Comparison of ENCODE assay signal across 10 mouse cellular contexts in genomic region chr1:173880004-173880666, GRCm38 (mm10). TPM values are rescaled to one million over a fixed set of nuclear protein-coding genes. Genes with fewer than 3 reads are reported as not detected.
A peak's percentile ranks its signal among the peaks of the same experiment; 100 is the strongest.
DNase-seq lines count a peak whose midpoint lies in the region; ATAC-seq and TF ChIP-seq lines count a peak whose summit lies in the region.
"Not testable (repeated sequence)": the region's sequence is repeated elsewhere in the genome, so short reads cannot be mapped to it uniquely, and the experiment has no call there.
"Had no signal": no experiment of that assay in that cellular context is flagged by ENCODE, and none has a peak within 500 bp of the region (broad histone marks: within the 10 kb centered on the region; RNA-seq: fewer than 3 reads in every experiment).

No protein-coding gene starts in this region.

- 65% methylated on average over 3 of the region's 3 CpGs for WGBS in forebrain, embryonic 14.5 days
- WGBS in heart, embryonic 16.5 days: 57% methylated on average over 3 of the region's 3 CpGs
- WGBS in liver, embryonic 16.5 days (ENCODE audit: insufficient replicate concordance): 37% methylated on average over 3 of the region's 3 CpGs

- not testable (repeated sequence) for H3K79me2 ChIP-seq in C2C12 (ENCODE audit: control insufficient read depth, insufficient read depth)

- not testable (repeated sequence) for H3K9me3 ChIP-seq in forebrain, embryonic 14.5 days (replicated peaks; ENCODE audit: control insufficient read depth, low read length); heart, embryonic 16.5 days (replicated peaks; ENCODE audit: control insufficient read depth, low read length); liver, embryonic 16.5 days (replicated peaks; ENCODE audit: control insufficient read depth, low read length)

- H3K4me1 ChIP-seq in bone marrow macrophage, adult 2 months (ENCODE audit: control insufficient read depth, insufficient read depth, low read length); forebrain, embryonic 14.5 days (ENCODE audit: control insufficient read depth, insufficient read depth, low read length); heart, embryonic 16.5 days (ENCODE audit: control insufficient read depth, insufficient read depth, low read length); liver, embryonic 16.5 days (ENCODE audit: control insufficient read depth, low read depth, low read length): not testable (repeated sequence)

- not testable (repeated sequence) for TF ChIP-seq POLR2A in bone marrow macrophage, adult 2 months (IDR thresholded peaks at IDR 0.05; ENCODE audit: borderline replicate concordance, low read depth, low read length)

- H3K36me3 ChIP-seq in C2C12 (ENCODE audit: control insufficient read depth, insufficient read depth); forebrain, embryonic 14.5 days (ENCODE audit: control insufficient read depth, insufficient read depth, low read length); heart, embryonic 16.5 days (ENCODE audit: control insufficient read depth, insufficient read depth); liver, embryonic 16.5 days (ENCODE audit: control insufficient read depth, insufficient read depth): not testable (repeated sequence)

- peak overlapping the region; percentile 70 for H3K27ac ChIP-seq in bone marrow macrophage, adult 2 months (ENCODE audit: insufficient read depth, low read depth, low read length)
- H3K27ac ChIP-seq in forebrain, embryonic 14.5 days (ENCODE audit: low read depth, low read length); heart, embryonic 16.5 days (ENCODE audit: low read length); liver, embryonic 16.5 days (ENCODE audit: low read length): not testable (repeated sequence)

- DNase-seq in forebrain, embryonic 14.5 days (ENCODE audit: low spot score): peak; percentile 46
- DNase-seq in kidney, postnatal 14 days: peak; percentile 29
- DNase-seq in thymus, postnatal 0 days (ENCODE audit: low spot score): peak; percentile 27

- peak; percentile 72; the same call in 1 of the 2 replicates for ATAC-seq in forebrain, embryonic 14.5 days
- 0 out of 2 replicates have a peak, but pooled peaks have one; percentile 41 for ATAC-seq in heart, embryonic 16.5 days (replicated peaks; ENCODE audit: extremely low read depth, insufficient read depth, low FRiP score)
- ATAC-seq in liver, embryonic 16.5 days (ENCODE audit: low read depth): 0 out of 2 replicates have a peak, but pooled peaks have one; percentile 35
- peak; percentile 47 for ATAC-seq in monocyte, adult 5-6 weeks (replicated peaks; ENCODE audit: insufficient number of reproducible peaks, low FRiP score, low TSS enrichment, poor library complexity, severe bottlenecking)

- not testable (repeated sequence) for H3K79me3 ChIP-seq in C2C12 (ENCODE audit: low read depth)

- H3K9ac ChIP-seq in forebrain, embryonic 14.5 days (ENCODE audit: low read length); heart, embryonic 16.5 days (ENCODE audit: low read length); liver, embryonic 16.5 days (ENCODE audit: low read depth, low read length): not testable (repeated sequence)

- not testable (repeated sequence) for H3K27me3 ChIP-seq in C2C12 (ENCODE audit: control insufficient read depth, insufficient read depth, insufficient read length); forebrain, embryonic 14.5 days (replicated peaks; ENCODE audit: control insufficient read depth, insufficient read depth, low read length); heart, embryonic 16.5 days (ENCODE audit: control insufficient read depth, insufficient read depth, low read length); liver, embryonic 16.5 days (ENCODE audit: control insufficient read depth, insufficient read depth, low read depth, low read length)

- not testable (repeated sequence) for H3ac ChIP-seq in C2C12 (ENCODE audit: control insufficient read depth, insufficient read length, low read depth)

- not testable (repeated sequence) for TF ChIP-seq CTCF in C2C12 (IDR thresholded peaks at IDR 0.05; ENCODE audit: control insufficient read depth, insufficient read depth, insufficient read length); bone marrow macrophage, adult 2 months (IDR thresholded peaks at IDR 0.05; ENCODE audit: low read depth, low read length)

- not testable (repeated sequence) for H3K4me3 ChIP-seq in C2C12 (ENCODE audit: insufficient read depth, poor library complexity, severe bottlenecking); forebrain, embryonic 14.5 days (ENCODE audit: low read depth, low read length); heart, embryonic 16.5 days (ENCODE audit: low read length); liver, embryonic 16.5 days (ENCODE audit: low read depth, low read length)
- H3K4me3 ChIP-seq in bone marrow macrophage, adult 2 months (ENCODE audit: insufficient read depth, low read length): peak overlapping the region; percentile 70

- H3K4me2 ChIP-seq in forebrain, embryonic 14.5 days (ENCODE audit: low read length); heart, embryonic 16.5 days (ENCODE audit: low read depth, low read length); liver, embryonic 16.5 days (ENCODE audit: low read depth, low read length): not testable (repeated sequence)

TF ChIP-seq in C2C12, 6 proteins besides CTCF, POLR2A, EP300 and RAD21:
- TF ChIP-seq CEBPB (IDR thresholded peaks at IDR 0.05; ENCODE audit: low read depth): peak; percentile 45
TF ChIP-seq in C2C12: peak in this region for 1; not testable (repeated sequence) for 5.

RNA-seq across cellular contexts. Expression of gene Ifi211, which starts 32.7 kb away (rescaled TPM):
- 1.3 TPM for polyA plus RNA-seq in C2C12 (2012; fragmentation: generic; extraction: Trizol)
- polyA plus RNA-seq in bone marrow macrophage, adult 2 months (2012; ENCODE audit: insufficient read depth, insufficient read length, missing spikeins): 104 and 108 TPM in 2 replicates
- 0.25 and 0.52 TPM in 2 replicates for polyA plus RNA-seq in forebrain, embryonic 14.5 days (2014; fragmentation: Nextera tagmentation; extraction: Ambion mirVana)
- 2.1 and 4.2 TPM in 2 replicates for polyA plus RNA-seq in heart, embryonic 16.5 days (2015; fragmentation: Nextera tagmentation; extraction: Ambion mirVana)
- 1.4 and 2.6 TPM in 2 replicates for polyA plus RNA-seq in liver, embryonic 16.5 days (2015; fragmentation: Nextera tagmentation; extraction: Ambion mirVana)
- 14.3 to 32.8 TPM (median 24.4 TPM) in 3 replicates for total RNA-seq in monocyte, adult 5-6 weeks (2017)
- polyA plus RNA-seq in thymus, postnatal 0 days (2015; fragmentation: Nextera tagmentation; extraction: Ambion mirVana): 7.8 and 9.3 TPM in 2 replicates
- total RNA-seq: left cerebral cortex, adult 18-20 months had no signal
- polyA plus RNA-seq: erythroblast, embryonic 14.5 days had no signal

Comparison
In these comparisons a context has a peak if more than half of its experiments do, and no peak if none do; other contexts are left out.
1. RNA of gene Ifi211, which starts 32.7 kb away (polyA plus RNA-seq): 104 to 108 TPM in bone marrow macrophage, adult 2 months; 7.8 to 9.3 TPM in thymus, postnatal 0 days, 2.1 to 4.2 TPM in heart, embryonic 16.5 days, 1.4 to 2.6 TPM in liver, embryonic 16.5 days, 1.3 TPM in C2C12 (single experiment) and 0.25 to 0.52 TPM in forebrain, embryonic 14.5 days; every median in the first group is over 10 times any median in the second.
2. Peak in every context shown above with its lines, with median percentiles within 50 percentile points of each other: ATAC-seq and DNase-seq.